Mouse (Mus musculus): ENCODE data around the gene Cpox. TPM values are rescaled to one million over a fixed set of nuclear protein-coding genes. Genes with fewer than 3 reads are reported as not detected.

The Cpox gene
- polyA plus RNA-seq, 1 experiment from 2014 or later, result 178 TPM

DNA sequence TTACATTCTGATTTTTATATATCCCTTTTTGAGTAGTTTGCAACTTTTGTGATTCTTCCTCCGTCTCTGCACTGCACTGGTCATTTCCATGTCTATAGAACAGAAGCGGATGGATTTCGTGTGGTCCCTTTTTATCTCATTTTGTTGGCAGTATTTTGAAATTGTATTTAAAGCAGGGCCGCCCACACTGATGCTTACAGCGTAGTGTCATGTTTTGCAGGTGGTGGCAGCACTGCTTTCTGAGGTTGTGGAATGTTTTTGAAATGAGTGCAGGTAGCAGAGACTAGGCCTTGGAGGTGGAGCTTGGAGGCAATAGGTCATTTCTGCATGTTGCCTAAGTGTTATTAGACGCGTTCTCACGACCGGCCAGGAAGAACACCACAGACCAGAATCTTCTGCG is 20.1 kb upstream of the Cpox start:
- 92% methylated on average over 10 of the region's 10 CpGs for WGBS (ENCODE audit: insufficient replicate concordance)
- no peak overlapping the region for H3K4me3 ChIP-seq (ENCODE audit: low read depth, low read length)
- H3K27ac ChIP-seq (ENCODE audit: low read depth), result no peak overlapping the region
- H3K36me3 ChIP-seq (replicated peaks; ENCODE audit: insufficient read depth, low read length), result no peaks in the 10 kb centered on the region
- no peaks in the 10 kb centered on the region for H3K4me1 ChIP-seq (ENCODE audit: insufficient read depth)
- DNase-seq (no peak), ATAC-seq (no peak)
- no peak overlapping the region for H3K4me2 ChIP-seq (ENCODE audit: low read depth, low read length)
- TF ChIP-seq CTCF (IDR thresholded peaks at IDR 0.05; ENCODE audit: low read depth), result no peak
- TF ChIP-seq EP300 (IDR thresholded peaks at IDR 0.05; ENCODE audit: low read depth), result no peak
- no peaks in the 10 kb centered on the region for H3K27me3 ChIP-seq (ENCODE audit: insufficient read depth, low read length)
- no peak overlapping the region for H3K9ac ChIP-seq (replicated peaks)
- H3K9me3 ChIP-seq (ENCODE audit: low read length), result no peaks in the 10 kb centered on the region

DNA sequence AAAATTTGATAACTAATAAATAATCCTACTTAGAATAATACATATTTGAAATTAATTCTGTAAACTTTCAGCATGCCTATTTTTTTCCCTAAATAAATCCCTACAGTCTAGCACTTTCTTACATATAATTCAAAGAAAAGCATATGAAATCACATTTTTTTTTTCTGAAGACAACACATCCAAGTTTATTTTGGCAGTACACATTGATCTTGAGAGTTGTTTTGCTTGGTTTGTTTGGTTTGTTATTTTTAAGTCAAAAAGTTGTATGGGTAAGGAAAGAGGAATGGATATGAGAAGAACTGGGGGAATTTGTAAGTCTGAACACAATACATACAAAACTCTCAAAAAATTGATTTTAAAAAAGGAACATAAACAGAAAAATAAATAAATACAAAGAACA is 14.3 kb upstream of the Cpox start:
- no peak for DNase-seq

DNA sequence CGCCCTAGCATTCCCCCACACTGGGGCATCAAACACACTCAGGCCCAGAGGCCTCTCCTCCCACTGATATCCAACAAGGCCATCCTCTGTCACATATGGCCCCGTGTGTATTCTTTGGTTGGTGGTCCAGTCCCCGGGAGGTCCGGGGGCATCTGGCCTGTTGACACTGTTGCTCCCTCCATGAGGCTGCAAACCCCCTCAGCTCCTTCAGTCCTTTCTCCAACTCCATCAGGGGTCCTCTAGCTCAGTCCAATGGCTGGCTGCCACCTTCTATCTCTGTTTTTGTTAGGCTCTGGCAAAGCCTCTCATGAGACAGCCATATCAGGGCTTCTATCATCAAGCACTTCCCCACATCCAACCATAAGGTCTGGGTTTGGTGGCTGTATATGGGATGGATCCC is 13.6 kb upstream of the Cpox start:
- Histone ChIP-seq H3K27me3 (ENCODE audit: insufficient read depth, low read length) (no peaks in the 10 kb centered on the region), H3K9ac (replicated peaks) (no peak overlapping the region), H3K4me1 (ENCODE audit: insufficient read depth) (peaks cover 32% of the 10 kb centered on the region), H3K4me2 (ENCODE audit: low read depth, low read length) (no peak overlapping the region), H3K4me3 (ENCODE audit: low read depth, low read length) (no peak overlapping the region), H3K9me3 (ENCODE audit: low read length) (no peaks in the 10 kb centered on the region), H3K36me3 (replicated peaks; ENCODE audit: insufficient read depth, low read length) (no peaks in the 10 kb centered on the region), H3K27ac (ENCODE audit: low read depth) (no peak overlapping the region)
- WGBS (ENCODE audit: insufficient replicate concordance), result 86% methylated on average over 4 of the region's 4 CpGs
- no peak for DNase-seq
- ATAC-seq, result no peak
- TF ChIP-seq EP300 (IDR thresholded peaks at IDR 0.05; ENCODE audit: low read depth) (no peak), CTCF (IDR thresholded peaks at IDR 0.05; ENCODE audit: low read depth) (no peak)

More for the DNA sequence above, 14.3 kb upstream of the Cpox start:
- Histone ChIP-seq H3K36me3 (replicated peaks; ENCODE audit: insufficient read depth, low read length) (no peaks in the 10 kb centered on the region), H3K4me3 (ENCODE audit: low read depth, low read length) (no peak overlapping the region), H3K9me3 (ENCODE audit: low read length) (no peaks in the 10 kb centered on the region), H3K27ac (ENCODE audit: low read depth) (no peak overlapping the region), H3K27me3 (ENCODE audit: insufficient read depth, low read length) (no peaks in the 10 kb centered on the region), H3K9ac (replicated peaks) (no peak overlapping the region), H3K4me2 (ENCODE audit: low read depth, low read length) (no peak overlapping the region), H3K4me1 (ENCODE audit: insufficient read depth) (peaks cover 24% of the 10 kb centered on the region)
- no peak for ATAC-seq
- TF ChIP-seq EP300 (IDR thresholded peaks at IDR 0.05; ENCODE audit: low read depth) (no peak), CTCF (IDR thresholded peaks at IDR 0.05; ENCODE audit: low read depth) (no peak)

- H3K4me1 ChIP-seq (ENCODE audit: insufficient read depth), result peaks cover 36% of the 10 kb centered on the region
- 72% methylated on average over 6 of the region's 6 CpGs for WGBS (ENCODE audit: insufficient replicate concordance)
- ATAC-seq, result peak; percentile 46
- H3K4me2 ChIP-seq (ENCODE audit: low read depth, low read length), result peak overlapping the region; percentile 38; the same call in 1 of the 2 replicates
- 0 out of 2 replicates have a peak overlapping the region, but pooled peaks have one; percentile 3 for H3K9ac ChIP-seq (replicated peaks)
- peak overlapping the region; percentile 64 for H3K27ac ChIP-seq (ENCODE audit: low read depth)
- TF ChIP-seq EP300 (IDR thresholded peaks at IDR 0.05; ENCODE audit: low read depth) (peak; percentile 71), CTCF (IDR thresholded peaks at IDR 0.05; ENCODE audit: low read depth) (no peak)
- no peaks in the 10 kb centered on the region for H3K36me3 ChIP-seq (replicated peaks; ENCODE audit: insufficient read depth, low read length)
- no peak overlapping the region for H3K4me3 ChIP-seq (ENCODE audit: low read depth, low read length)
- DNase-seq, result no peak
- H3K27me3 ChIP-seq (ENCODE audit: insufficient read depth, low read length), result no peaks in the 10 kb centered on the region
- no peaks in the 10 kb centered on the region for H3K9me3 ChIP-seq (ENCODE audit: low read length)
Measured at GRCm38 (mm10) chr16:58658668-58659067, 11.4 kb upstream of the Cpox start.

DNA sequence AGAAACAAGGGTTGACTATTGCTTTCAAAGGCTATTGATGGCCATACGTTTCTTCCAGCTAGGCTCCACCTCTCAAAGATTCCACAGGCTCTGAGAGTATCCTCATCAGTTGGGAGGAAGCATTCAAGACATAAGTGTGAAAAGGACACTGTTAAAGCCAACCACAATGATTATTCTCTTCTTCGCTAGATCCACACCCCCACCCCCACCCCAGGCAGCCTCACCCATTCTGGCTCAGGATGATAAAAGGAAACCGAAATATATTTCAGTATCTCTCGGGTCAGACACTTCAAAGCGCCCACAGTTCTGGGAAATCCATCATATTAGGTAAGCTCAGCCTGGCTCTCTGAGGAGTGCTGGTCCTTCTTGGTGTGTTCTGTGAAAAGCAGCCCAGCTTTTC is 8.3 kb upstream of the Cpox start:
- Histone ChIP-seq H3K4me2 (ENCODE audit: low read depth, low read length) (peak overlapping the region; percentile 58), H3K9ac (replicated peaks) (peak overlapping the region; percentile 47; the same call in 1 of the 2 replicates), H3K27me3 (ENCODE audit: insufficient read depth, low read length) (no peaks in the 10 kb centered on the region), H3K9me3 (ENCODE audit: low read length) (no peaks in the 10 kb centered on the region), H3K27ac (ENCODE audit: low read depth) (peak overlapping the region; percentile 91), H3K4me3 (ENCODE audit: low read depth, low read length) (peak overlapping the region; percentile 14; the same call in 1 of the 2 replicates), H3K36me3 (replicated peaks; ENCODE audit: insufficient read depth, low read length) (no peaks in the 10 kb centered on the region), H3K4me1 (ENCODE audit: insufficient read depth) (peaks cover 39% of the 10 kb centered on the region)
- TF ChIP-seq EP300 (IDR thresholded peaks at IDR 0.05; ENCODE audit: low read depth), result peak; percentile 99
- TF ChIP-seq CTCF (IDR thresholded peaks at IDR 0.05; ENCODE audit: low read depth), result no peak
- DNase-seq (peak; percentile 62), ATAC-seq (peak; percentile 77)
- WGBS (ENCODE audit: insufficient replicate concordance), result 42% methylated on average over 5 of the region's 5 CpGs

GRCm38 (mm10) chr16:58662287-58662791 is 7.8 kb upstream of the Cpox start:
- H3K9me3 ChIP-seq (ENCODE audit: low read length), result no peaks in the 10 kb centered on the region
- H3K4me1 ChIP-seq (ENCODE audit: insufficient read depth), result peaks cover 43% of the 10 kb centered on the region
- ATAC-seq (peak; percentile 66), DNase-seq (no peak)
- H3K4me2 ChIP-seq (ENCODE audit: low read depth, low read length), result peak overlapping the region; percentile 58
- H3K4me3 ChIP-seq (ENCODE audit: low read depth, low read length), result peak overlapping the region; percentile 14; the same call in 1 of the 2 replicates
- TF ChIP-seq EP300 (IDR thresholded peaks at IDR 0.05; ENCODE audit: low read depth), result no peak
- no peaks in the 10 kb centered on the region for H3K36me3 ChIP-seq (replicated peaks; ENCODE audit: insufficient read depth, low read length)
- peak overlapping the region; percentile 91 for H3K27ac ChIP-seq (ENCODE audit: low read depth)
- no peaks in the 10 kb centered on the region for H3K27me3 ChIP-seq (ENCODE audit: insufficient read depth, low read length)
- no peak overlapping the region; the same call in 1 of the 2 replicates for H3K9ac ChIP-seq (replicated peaks)

- H3K9me3 ChIP-seq (ENCODE audit: low read length), result no peaks in the 10 kb centered on the region
- H3K9ac ChIP-seq (replicated peaks), result no peak overlapping the region
- peak overlapping the region; percentile 91 for H3K27ac ChIP-seq (ENCODE audit: low read depth)
- H3K4me2 ChIP-seq (ENCODE audit: low read depth, low read length), result no peak overlapping the region
- H3K4me3 ChIP-seq (ENCODE audit: low read depth, low read length), result no peak overlapping the region
- peak; percentile 82 for TF ChIP-seq EP300 (IDR thresholded peaks at IDR 0.05; ENCODE audit: low read depth)
- peak; percentile 75 for TF ChIP-seq CTCF (IDR thresholded peaks at IDR 0.05; ENCODE audit: low read depth)
- H3K36me3 ChIP-seq (replicated peaks; ENCODE audit: insufficient read depth, low read length), result no peaks in the 10 kb centered on the region
- ATAC-seq (peak; percentile 61), DNase-seq (no peak)
- peaks cover 41% of the 10 kb centered on the region for H3K4me1 ChIP-seq (ENCODE audit: insufficient read depth)
- WGBS (ENCODE audit: insufficient replicate concordance), result 40% methylated on average over 5 of the region's 5 CpGs
- no peaks in the 10 kb centered on the region for H3K27me3 ChIP-seq (ENCODE audit: insufficient read depth, low read length)
Measured at GRCm38 (mm10) chr16:58663021-58663420, 7.1 kb upstream of the Cpox start.
